Mouse (Mus musculus) spleen, embryonic (tissue): ENCODE measurements around the gene 2810021J22Rik.

Experiments
- CTCF ChIA-PET: fragments of 350-600 bp; sonication (Branson Sonifier 250); formaldehyde crosslinking; loops from one replicate; lab custom pipeline; 2022; lab: Charles Lee

2810021J22Rik gene

GRCm38 (mm10) chr11:58916879-58917744, 50.1 kb downstream of the 2810021J22Rik start:
- CTCF ChIA-PET: no interaction called here

GRCm38 (mm10) chr11:58917745-58918366, 50.8 kb downstream of the 2810021J22Rik start, which contains the start of gene Btnl10:
TSS of gene Btnl10 (plus strand) at chr11:58917908.
- CTCF ChIA-PET: no interaction called here

DNA sequence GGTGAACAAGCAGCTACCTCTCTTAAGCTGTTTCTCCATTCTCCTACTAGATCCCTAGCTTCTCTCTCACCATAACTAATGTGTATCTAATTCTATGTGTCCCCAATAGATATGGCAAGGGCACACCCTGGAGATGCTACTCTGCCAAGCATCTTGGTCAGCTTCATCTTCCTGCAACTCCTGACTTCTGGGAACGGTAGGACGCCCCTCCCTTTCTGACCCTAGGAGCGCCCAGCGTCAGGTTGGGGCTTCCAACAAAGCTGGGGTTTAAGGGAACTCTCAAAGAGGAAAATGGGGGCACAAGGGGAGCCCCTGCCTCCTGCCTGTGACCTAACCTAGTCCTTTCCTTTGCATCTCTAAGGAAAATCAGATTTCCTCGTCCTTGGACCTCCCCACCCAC, 51.7 kb downstream of the 2810021J22Rik start:
- CTCF ChIA-PET: interaction anchor here (0.6 to 0.7 kb wide), 2 partner anchors 21 to 92 kb away, joined by 3 to 6 read pairs; no protein-coding TSS in a partner anchor

- CTCF ChIA-PET: no interaction called here
Observed at GRCm38 (mm10) chr11:58922420-58922819, 55.4 kb downstream of the 2810021J22Rik start.

- CTCF ChIA-PET: interaction anchor here (0.6 to 0.7 kb wide), 2 partner anchors 7 to 33 kb away, joined by 3 to 4 read pairs; no protein-coding TSS in a partner anchor
Observed at GRCm38 (mm10) chr11:58926651-58927050, 59.6 kb downstream of the 2810021J22Rik start.

GRCm38 (mm10) chr11:58927053-58927452, 60.0 kb downstream of the 2810021J22Rik start:
- CTCF ChIA-PET: interaction anchor here (0.6 to 0.7 kb wide), 2 partner anchors 8 to 32 kb away, joined by 3 to 4 read pairs; no protein-coding TSS in a partner anchor

GRCm38 (mm10) chr11:58927790-58928651, 61.0 kb downstream of the 2810021J22Rik start:
- CTCF ChIA-PET: interaction anchor here (0.5 to 0.9 kb wide), 3 partner anchors 20 to 573 kb away, joined by 3 read pairs; partner anchors contain the start of genes Hist3h2a and Trim17

- CTCF ChIA-PET: interaction anchor here (0.6 to 0.9 kb wide), 4 partner anchors 19 to 233 kb away, joined by 3 read pairs; partner anchors contain the start of genes Hist3h2a, Hist3h2ba and Trim17
Observed at GRCm38 (mm10) chr11:58929055-58929454, 62.0 kb downstream of the 2810021J22Rik start.

- CTCF ChIA-PET: interaction anchor here (0.6 kb wide), 1 partner anchor 19 kb away, joined by 3 read pairs; the partner anchor contains the start of gene Hist3h2ba
Observed at GRCm38 (mm10) chr11:58929641-58930040, 62.6 kb downstream of the 2810021J22Rik start.

GRCm38 (mm10) chr11:58930254-58930653, 63.2 kb downstream of the 2810021J22Rik start:
- CTCF ChIA-PET: no interaction called here

DNA sequence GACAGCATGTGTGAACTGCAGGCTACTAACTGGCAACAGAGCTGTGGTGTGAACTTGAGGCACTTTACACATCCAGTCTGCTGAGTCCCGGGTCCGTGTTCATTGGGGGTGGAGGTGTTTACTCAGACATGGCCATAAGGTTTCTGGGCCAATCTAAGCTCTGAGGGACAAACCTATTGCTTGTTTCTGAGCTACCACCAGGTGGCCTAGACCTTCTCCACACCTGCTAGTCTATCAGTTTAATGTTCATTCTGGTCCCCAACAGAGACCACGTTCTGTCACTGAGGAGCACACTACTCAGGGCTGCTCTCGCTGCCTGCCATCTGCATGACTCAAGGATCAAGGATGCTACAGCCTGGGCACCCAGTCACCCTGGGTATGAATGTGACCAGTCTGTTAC, 64.6 kb downstream of the 2810021J22Rik start:
- CTCF ChIA-PET: no interaction called here
